Mouse (Mus musculus) olfactory bulb, adult 2 months (tissue): ENCODE results near the gene Exd1.

Experiments
- CTCF ChIP-seq: fragments of 200-500 bp; IDR thresholded peaks from 2 replicates; pipeline ENCODE4 v1.5.1; 2012; ENCODE audit warnings: low read depth, mild to moderate bottlenecking, low read length, moderate library complexity; ENCODE audit not compliant: insufficient read depth
- POLR2A ChIP-seq: fragments of 200-500 bp; IDR thresholded peaks from 2 replicates; pipeline ENCODE4 v1.6.1; 2012; ENCODE audit warnings: mild to moderate bottlenecking, low read depth, low read length, moderate library complexity; ENCODE audit not compliant: insufficient read depth

DNA sequence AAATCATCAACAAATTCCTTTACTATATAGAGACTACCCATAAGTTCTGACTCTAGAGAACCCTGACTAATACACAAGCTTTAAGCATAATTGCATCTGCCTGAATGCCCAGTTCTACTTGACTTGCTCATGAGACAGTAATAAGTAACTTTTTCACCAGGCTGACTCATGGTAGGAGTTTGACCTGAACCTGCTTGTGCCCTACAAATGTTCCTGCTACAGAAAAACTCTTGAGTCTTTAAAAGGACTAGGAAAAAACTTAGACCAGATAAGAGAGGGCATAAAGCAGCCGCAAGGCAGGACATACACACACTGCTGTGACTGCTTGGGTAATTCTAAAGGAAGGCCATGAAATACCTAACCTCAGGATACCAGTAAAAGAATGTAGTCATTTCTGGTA lies 65.1 kb downstream of the Exd1 start:
- no peak for TF ChIP-seq POLR2A
- TF ChIP-seq CTCF: no peak
